Mouse (Mus musculus) liver, postnatal 0 days (tissue): ENCODE measurements around the gene Rhbdf2.

ENCODE experiments used
- CTCF ChIP-seq: sonication (generic); IDR thresholded peaks from 2 replicates; pipeline ENCODE4 v1.5.1; 2016; ENCODE audit warnings: antibody characterized with exemption, low read depth
- EP300 ChIP-seq: IDR thresholded peaks from 2 replicates; pipeline ENCODE4 v1.6.1; 2016; ENCODE audit warnings: antibody characterized with exemption, low read depth, mild to moderate bottlenecking

DNA sequence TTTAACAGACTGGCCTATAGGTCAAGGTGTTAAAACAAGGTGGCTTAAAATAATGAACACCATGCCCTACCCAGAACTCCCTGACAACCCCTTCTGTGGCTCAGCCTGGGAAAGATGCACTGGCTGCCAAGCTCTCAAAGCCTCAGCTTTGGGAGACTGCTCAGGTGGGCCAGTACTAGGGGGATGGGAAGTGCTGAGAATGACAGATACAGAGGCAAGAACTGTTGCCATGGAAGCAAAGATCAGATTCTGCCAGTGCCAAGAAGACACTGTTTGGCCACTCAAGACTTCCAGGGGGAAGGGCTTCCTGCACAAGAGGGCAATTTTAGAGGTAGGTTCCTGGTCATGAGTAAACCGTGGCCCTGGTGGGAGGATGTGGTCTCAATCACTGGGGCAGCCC is 71.2 kb downstream of the Rhbdf2 start:
- TF ChIP-seq CTCF (no peak), EP300 (no peak)
